Mouse (Mus musculus) layer of hippocampus, postnatal 36 days (tissue): ENCODE measurements at regions not wholly inside any gene's neighbourhood (a gene's known extent, or its start where the extent isn't known, plus 50 kb on each side); places are given as distances from the start of the nearest gene placed in this dataset.
A peak's percentile ranks its signal among the peaks of the same experiment; 100 is the strongest.
"Not testable (repeated sequence)": the region's sequence is repeated elsewhere in the genome, so short reads cannot be mapped to it uniquely, and the experiment has no call there.

Source experiments
- DNase-seq, 2 experiments: peaks; one replicate each; pipeline ENCODE4 v3.0.0; 2022

GRCm38 (mm10) chr12:15562826-15563225, 253.9 kb downstream of the Trib2 start:
- DNase-seq: no peak

GRCm38 (mm10) chr12:15555471-15555870, 261.3 kb downstream of the Trib2 start:
- peak; percentile 12 to 31 for DNase-seq

GRCm38 (mm10) chr12:15553681-15554007, 263.1 kb downstream of the Trib2 start:
- DNase-seq: no peak

- DNase-seq: no peak
Measured at GRCm38 (mm10) chr12:15552979-15553680, 263.6 kb downstream of the Trib2 start.

- no peak for DNase-seq
Measured at GRCm38 (mm10) chr12:15552210-15552609, 264.5 kb downstream of the Trib2 start.

- no peak for DNase-seq
Measured at GRCm38 (mm10) chr12:15551281-15551900, 265.3 kb downstream of the Trib2 start.

GRCm38 (mm10) chr12:15544351-15544750, 272.4 kb downstream of the Trib2 start:
- DNase-seq: no peak

- DNase-seq: no peak
Measured at GRCm38 (mm10) chr12:15542486-15542885, 274.2 kb downstream of the Trib2 start.

- no peak for DNase-seq
Measured at GRCm38 (mm10) chr12:15536852-15537368, 279.8 kb downstream of the Trib2 start.

GRCm38 (mm10) chr12:15536247-15536646, 280.5 kb downstream of the Trib2 start:
- DNase-seq: no peak

- peak; percentile 73 to 74 for DNase-seq
Measured at GRCm38 (mm10) chr12:15535822-15536221, 280.9 kb downstream of the Trib2 start.

GRCm38 (mm10) chr12:15520783-15521407, 295.8 kb downstream of the Trib2 start:
- no peak for DNase-seq

- no peak for DNase-seq
Measured at GRCm38 (mm10) chr12:15511994-15512393, 304.7 kb downstream of the Trib2 start.

GRCm38 (mm10) chr12:15507576-15507975, 309.1 kb downstream of the Trib2 start:
- peak in 1 of 2 experiments; percentile 7 for DNase-seq

- DNase-seq: no peak
Measured at GRCm38 (mm10) chr12:15493640-15494039, 323.1 kb downstream of the Trib2 start.

- DNase-seq: no peak
Measured at GRCm38 (mm10) chr12:15472741-15473140, 344.0 kb downstream of the Trib2 start.

- no peak for DNase-seq
Measured at GRCm38 (mm10) chr12:15459429-15459828, 357.3 kb downstream of the Trib2 start.

- not testable (repeated sequence) for DNase-seq
Measured at GRCm38 (mm10) chr12:15456369-15456768, 360.4 kb downstream of the Trib2 start.

- DNase-seq: no peak
Measured at GRCm38 (mm10) chr12:15455744-15456143, 361.0 kb downstream of the Trib2 start.

GRCm38 (mm10) chr12:15449484-15449883, 367.2 kb downstream of the Trib2 start:
- no peak for DNase-seq

- peak in 1 of 2 experiments; percentile 20 for DNase-seq
Measured at GRCm38 (mm10) chr12:15416180-15416766, 400.4 kb downstream of the Trib2 start.

- no peak for DNase-seq
Measured at GRCm38 (mm10) chr12:15410419-15410818, 406.3 kb downstream of the Trib2 start.

GRCm38 (mm10) chr12:15407577-15407976, 409.1 kb downstream of the Trib2 start:
- not testable (repeated sequence) for DNase-seq
